Mouse (Mus musculus) heart, adult 2 months (tissue): ENCODE measurements at regions not wholly inside any gene's neighbourhood (a gene's known extent, or its start where the extent isn't known, plus 50 kb on each side); places are given as distances from the start of the nearest gene placed in this dataset.

Experiments
- CTCF ChIP-seq: fragments of 200-600 bp; IDR thresholded peaks from 2 replicates; pipeline ENCODE4 v1.8.1; 2022; ENCODE audit warnings: antibody characterized with exemption, mild to moderate bottlenecking, moderate library complexity
- POLR2A ChIP-seq: fragments of 200-500 bp; IDR thresholded peaks from 2 replicates; pipeline ENCODE4 v1.6.1; 2011; ENCODE audit warnings: mild to moderate bottlenecking, low read depth, low read length, control low read depth; ENCODE audit not compliant: insufficient read depth

DNA sequence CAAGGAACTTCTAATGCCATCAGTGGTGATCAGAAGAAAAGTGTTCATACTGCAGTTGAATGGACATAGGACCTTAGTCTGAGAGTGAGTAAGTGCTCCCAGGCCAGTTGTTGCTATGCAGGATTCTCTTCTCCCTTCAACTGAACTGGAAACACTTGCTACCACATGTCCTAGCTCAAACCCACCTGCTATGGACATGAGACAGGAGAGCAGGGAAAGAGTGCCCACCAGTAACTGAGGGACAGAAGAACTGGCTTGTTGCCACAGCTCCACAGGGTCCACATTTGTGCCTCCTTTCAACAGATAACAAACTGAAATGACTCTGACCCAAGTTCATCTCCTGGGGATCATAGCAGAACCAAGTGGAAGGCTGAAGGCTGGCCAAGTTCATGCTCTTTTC is 292.9 kb downstream of the Qk start:
- TF ChIP-seq CTCF, result no peak
- no peak for TF ChIP-seq POLR2A
